Mouse (Mus musculus) heart, adult 2 months (tissue): ENCODE data around the gene Ctdsp2. TPM values are rescaled to one million over a fixed set of nuclear protein-coding genes. Genes with fewer than 3 reads are reported as not detected.
A peak's percentile ranks its signal among the peaks of the same experiment; 100 is the strongest.

Experiments
- DNase-seq, 2 experiments: peaks; one replicate each; pipeline ENCODE4 v3.0.0; 2021
- H3K27ac ChIP-seq: fragments of 200-600 bp; 2 replicates; pipeline ENCODE4 v1.8.1; 2022
- H3K27me3 ChIP-seq: fragments of 200-500 bp; 2 replicates; pipeline ENCODE4 v1.6.1; 2012; ENCODE audit warnings: mild to moderate bottlenecking, low read length, inconsistent platforms, mixed read lengths; ENCODE audit not compliant: control insufficient read depth, insufficient read depth
- H3K36me3 ChIP-seq: fragments of 200-500 bp; 2 replicates; pipeline ENCODE4 v1.6.1; 2012; ENCODE audit warnings: low read length, inconsistent platforms; ENCODE audit not compliant: control insufficient read depth, insufficient read depth
- H3K4me1 ChIP-seq: fragments of 200-500 bp; 2 replicates; pipeline ENCODE4 v1.6.1; 2011; ENCODE audit warnings: low read length; ENCODE audit not compliant: control insufficient read depth, insufficient read depth
- H3K4me3 ChIP-seq: fragments of 200-600 bp; 2 replicates; pipeline ENCODE4 v1.8.1; 2022
- H3K79me2 ChIP-seq: fragments of 200-500 bp; replicated peaks from 2 replicates; pipeline ENCODE4 v1.6.1; 2012; ENCODE audit warnings: mild to moderate bottlenecking, inconsistent platforms, low read length, moderate library complexity, mixed read lengths; ENCODE audit not compliant: control insufficient read depth, insufficient read depth
- H3K9ac ChIP-seq: fragments of 200-500 bp; 2 replicates; pipeline ENCODE4 v1.6.1; 2012; ENCODE audit warnings: low read depth, mild to moderate bottlenecking, control low read depth, inconsistent platforms, low read length, mixed read lengths
- CTCF ChIP-seq: fragments of 200-600 bp; IDR thresholded peaks from 2 replicates; pipeline ENCODE4 v1.8.1; 2022; ENCODE audit warnings: antibody characterized with exemption, mild to moderate bottlenecking, moderate library complexity
- EP300 ChIP-seq: fragments of 200-500 bp; IDR thresholded peaks from 2 replicates; pipeline ENCODE4 v1.6.1; 2011; ENCODE audit warnings: low read depth, low read length, control low read depth; ENCODE audit not compliant: insufficient read depth
- POLR2A ChIP-seq: fragments of 200-500 bp; IDR thresholded peaks from 2 replicates; pipeline ENCODE4 v1.6.1; 2011; ENCODE audit warnings: mild to moderate bottlenecking, low read depth, low read length, control low read depth; ENCODE audit not compliant: insufficient read depth
- WGBS: fragments of 180-500 bp; shearing (Covaris S2); methylation state at CpG from one replicate; pipeline ENCODE4 v1.1.7; 2018; 5-methylcytosine and 5-hydroxymethylcytosine counted together
- intact Hi-C: fragments of 180-260 bp; cut with DNase I; formaldehyde crosslinking; loops from one replicate; pipeline ENCODE4 v1.15.1; 2025
- polyA plus RNA-seq: library from polyadenylated mRNA; depleted of rRNA; stranded (reverse); fragments of >200 nt; gene quantifications from 2 replicates; pipeline ENCODE4 v1.2.3, GENCODE M21; 2012
- total RNA-seq, 2 experiments: library from RNA; stranded (reverse); gene quantifications; 2 replicates each; pipeline ENCODE4 v1.2.3; 2021

The Ctdsp2 gene
- total and polyA plus RNA-seq, 3 experiments, result 82.2 to 108 (median 85.6) TPM

GRCm38 (mm10) chr10:126988513-126989165, 10.1 kb downstream of the Ctdsp2 start:
- TF ChIP-seq EP300, result no peak
- no peak for TF ChIP-seq POLR2A
- no peak for TF ChIP-seq CTCF
- 21% methylated on average over 5 of the region's 5 CpGs for WGBS
- Histone ChIP-seq H3K9ac (0 out of 2 replicates have a peak overlapping the region, but pooled peaks have one; percentile 3), H3K4me1 (peaks cover 63% of the 10 kb centered on the region), H3K27ac (peak overlapping the region; percentile 73), H3K36me3 (peaks cover 19% of the 10 kb centered on the region), H3K27me3 (no peaks in the 10 kb centered on the region), H3K4me3 (no peak overlapping the region), H3K79me2 (peaks cover 24% of the 10 kb centered on the region)
- DNase-seq, result no peak
- intact Hi-C loops, result no loop called here

- H3K36me3 ChIP-seq, result peaks cover 19% of the 10 kb centered on the region
- 11% methylated on average over 7 of the region's 7 CpGs for WGBS
- intact Hi-C loops, result loop anchor here (1.0 to 2.0 kb wide), 2 partner anchors 40 to 71 kb away; partner anchors contain the start of gene Tsfm
- no peaks in the 10 kb centered on the region for H3K27me3 ChIP-seq
- H3K27ac ChIP-seq, result peak overlapping the region; percentile 67
- H3K9ac ChIP-seq, result peak overlapping the region; percentile 31
- DNase-seq, result peak; percentile 85 to 89
- TF ChIP-seq CTCF, result peak; percentile 95
- peak; percentile 99 for TF ChIP-seq EP300
- no peak for TF ChIP-seq POLR2A
- peak overlapping the region; percentile 6; the same call in 1 of the 2 replicates for H3K4me3 ChIP-seq
- H3K4me1 ChIP-seq, result peaks cover 49% of the 10 kb centered on the region
- H3K79me2 ChIP-seq, result peaks cover 18% of the 10 kb centered on the region
These were observed 12.0 kb downstream of the Ctdsp2 start for GRCm38 (mm10) chr10:126990313-126991056.

GRCm38 (mm10) chr10:126991676-126992075, 13.2 kb downstream of the Ctdsp2 start:
- Histone ChIP-seq H3K4me3 (no peak overlapping the region), H3K27ac (no peak overlapping the region), H3K9ac (no peak overlapping the region), H3K79me2 (peaks cover 14% of the 10 kb centered on the region), H3K27me3 (no peaks in the 10 kb centered on the region), H3K4me1 (peaks cover 40% of the 10 kb centered on the region), H3K36me3 (peaks cover 19% of the 10 kb centered on the region)
- DNase-seq, result no peak
- 23% methylated on average over 3 of the region's 3 CpGs for WGBS
- TF ChIP-seq CTCF (no peak), POLR2A (no peak), EP300 (no peak)
- intact Hi-C loops, result loop anchor here (2.0 kb wide), 1 partner anchor 39 kb away; the partner anchor contains the start of gene Tsfm

- H3K4me1 ChIP-seq, result peaks cover 26% of the 10 kb centered on the region
- 49% methylated on average over 3 of the region's 3 CpGs for WGBS
- no peak overlapping the region for H3K4me3 ChIP-seq
- DNase-seq, result no peak
- H3K27ac ChIP-seq, result no peak overlapping the region
- H3K36me3 ChIP-seq, result peaks cover 16% of the 10 kb centered on the region
- TF ChIP-seq EP300, result no peak
- H3K27me3 ChIP-seq, result no peaks in the 10 kb centered on the region
- H3K79me2 ChIP-seq, result peaks cover 11% of the 10 kb centered on the region
- H3K9ac ChIP-seq, result no peak overlapping the region
- intact Hi-C loops, result no loop called here
These were observed 15.1 kb downstream of the Ctdsp2 start for GRCm38 (mm10) chr10:126993621-126994020.

GRCm38 (mm10) chr10:126997340-126998113, 19.0 kb downstream of the Ctdsp2 start:
- WGBS, result 44% methylated on average over 13 of the region's 13 CpGs
- H3K4me3 ChIP-seq, result no peak overlapping the region
- 0 out of 2 replicates have a peak, but pooled peaks cover 3% of the 10 kb centered on the region for H3K36me3 ChIP-seq
- TF ChIP-seq EP300 (no peak), CTCF (0 out of 2 replicates have a peak, but pooled peaks have one; percentile 2)
- intact Hi-C loops, result no loop called here
- H3K4me1 ChIP-seq, result peaks cover 2% of the 10 kb centered on the region; the same call in 1 of the 2 replicates
- no peak for DNase-seq
- no peak overlapping the region for H3K9ac ChIP-seq
- H3K79me2 ChIP-seq, result no peaks in the 10 kb centered on the region; the same call in 1 of the 2 replicates
- no peak overlapping the region for H3K27ac ChIP-seq
- H3K27me3 ChIP-seq, result no peaks in the 10 kb centered on the region
